Mouse (Mus musculus): ENCODE data around the gene Cib1. TPM values are rescaled to one million over a fixed set of nuclear protein-coding genes. Genes with fewer than 3 reads are reported as not detected.

Cib1 gene
- total RNA-seq, 2 experiments from 2014 or later, result 15.6 to 16.3 TPM

GRCm38 (mm10) chr7:80188579-80189125, 44.0 kb downstream of the Cib1 start:
- no peak for DNase-seq
- intact Hi-C loops (cut with DNase I), result no loop called here

GRCm38 (mm10) chr7:80187501-80187900, 45.1 kb downstream of the Cib1 start:
- DNase-seq, result no peak
- intact Hi-C loops (cut with DNase I), result loop anchor here (2.0 kb wide), 1 partner anchor 29 kb away; no protein-coding TSS in a partner anchor

- DNase-seq, result peak; percentile 87 to 90
- intact Hi-C loops (cut with DNase I), result loop anchor here (2.0 kb wide), 1 partner anchor 28 kb away; no protein-coding TSS in a partner anchor
These were observed 45.9 kb downstream of the Cib1 start, which contains the start of gene Sema4b for GRCm38 (mm10) chr7:80186531-80187296. Sema4b (plus strand) TSS chr7:80186841.

GRCm38 (mm10) chr7:80186021-80186420, 46.6 kb downstream of the Cib1 start:
- intact Hi-C loops (cut with DNase I), result loop anchor here (2.0 kb wide), 1 partner anchor 27 kb away; no protein-coding TSS in a partner anchor
- peak; percentile 56 to 62 for DNase-seq

- DNase-seq, result no peak
- intact Hi-C loops (cut with DNase I), result no loop called here
These were observed 47.6 kb downstream of the Cib1 start for GRCm38 (mm10) chr7:80184968-80185367.

- intact Hi-C loops (cut with DNase I), result no loop called here
These were observed 48.1 kb downstream of the Cib1 start for GRCm38 (mm10) chr7:80184551-80184950.

GRCm38 (mm10) chr7:80183969-80184368, 48.6 kb downstream of the Cib1 start:
- intact Hi-C loops (cut with DNase I), result no loop called here
- DNase-seq, result no peak

More at GRCm38 (mm10) chr7:80184551-80184950, 48.1 kb downstream of the Cib1 start:
- no peak for DNase-seq

- intact Hi-C loops (cut with DNase I), result no loop called here
- DNase-seq, result no peak
These were observed 49.1 kb downstream of the Cib1 start for GRCm38 (mm10) chr7:80183466-80183865.

- no peak for DNase-seq
- intact Hi-C loops (cut with DNase I), result no loop called here
These were observed 50.5 kb downstream of the Cib1 start for GRCm38 (mm10) chr7:80182139-80182538.

- intact Hi-C loops (cut with DNase I), result no loop called here
- DNase-seq, result no peak
These were observed 51.5 kb downstream of the Cib1 start for GRCm38 (mm10) chr7:80181078-80181477.

GRCm38 (mm10) chr7:80180202-80180601, 52.4 kb downstream of the Cib1 start:
- no peak for DNase-seq
- intact Hi-C loops (cut with DNase I), result no loop called here

GRCm38 (mm10) chr7:80179790-80180189, 52.8 kb downstream of the Cib1 start:
- DNase-seq, result no peak

GRCm38 (mm10) chr7:80179327-80179726, 53.3 kb downstream of the Cib1 start:
- intact Hi-C loops (cut with DNase I), result no loop called here
- no peak for DNase-seq

More at GRCm38 (mm10) chr7:80179790-80180189, 52.8 kb downstream of the Cib1 start:
- intact Hi-C loops (cut with DNase I), result no loop called here

- intact Hi-C loops (cut with DNase I), result no loop called here
- DNase-seq, result no peak
These were observed 54.4 kb downstream of the Cib1 start for GRCm38 (mm10) chr7:80178037-80178729.

GRCm38 (mm10) chr7:80177438-80177837, 55.2 kb downstream of the Cib1 start:
- intact Hi-C loops (cut with DNase I), result no loop called here
- DNase-seq, result no peak

Other genes starting within 250 kb of the Cib1 start
- gene Zfp710, start 208.0 kb downstream of the Cib1 start, total RNA-seq (2021), result 10 to 100 TPM; 27.4 to 28.0 TPM
- 1,000 to 10,000 TPM; 1,714 to 2,029 TPM for gene Idh2, start 117.4 kb downstream of the Cib1 start, total RNA-seq (2021)
- 10 to 100 TPM; 12.1 to 12.4 TPM for gene Sema4b, start 46.0 kb downstream of the Cib1 start, total RNA-seq (2021)
- 1 to 10 TPM; 1.5 to 1.8 TPM for gene Gdpgp1, start 52 bp upstream of the Cib1 start, total RNA-seq (2021)
- under 1 TPM; 0.14 to 0.53 TPM for gene Ttll13, start 13.6 kb upstream of the Cib1 start, total RNA-seq (2021)
- gene Ngrn, start 28.4 kb upstream of the Cib1 start, total RNA-seq (2021), result 10 to 100 TPM; 26.7 to 29.0 TPM
- gene Vps33b, start 36.8 kb upstream of the Cib1 start, total RNA-seq (2021), result 1 to 10 TPM; 6.2 to 7.2 TPM
- gene Prc1, start 61.6 kb upstream of the Cib1 start, total RNA-seq (2021), result 1 to 10 TPM; 2.2 to 2.5 TPM
- gene Rccd1, start 91.6 kb upstream of the Cib1 start, total RNA-seq (2021), result 1 to 10 TPM; 3.8 to 7.0 TPM
- gene Unc45a, start 108.2 kb upstream of the Cib1 start, total RNA-seq (2021), result 10 to 100 TPM; 15.5 to 16.9 TPM
- gene Hddc3, start 110.3 kb upstream of the Cib1 start, total RNA-seq (2021), result 10 to 100 TPM; 36.1 to 36.4 TPM
- 10 to 100 TPM; 60.0 to 62.9 TPM for gene Man2a2, start 138.6 kb upstream of the Cib1 start, total RNA-seq (2021)
- gene Fes, start 155.1 kb upstream of the Cib1 start, total RNA-seq (2021), result 10 to 100 TPM in 1 of 2 experiments, 1 to 10 TPM in 1; 6.9 to 16.0 TPM
- 100 to 1,000 TPM; 111 to 120 TPM for gene Furin, start 172.6 kb upstream of the Cib1 start, total RNA-seq (2021)